Mouse (Mus musculus): ENCODE results near the gene Kcnab2. TPM values are rescaled to one million over a fixed set of nuclear protein-coding genes. Genes with fewer than 3 reads are reported as not detected.

The Kcnab2 gene
- total and polyA plus RNA-seq, 2 experiments from 2014 or later: 24.2 to 31.5 TPM

DNA sequence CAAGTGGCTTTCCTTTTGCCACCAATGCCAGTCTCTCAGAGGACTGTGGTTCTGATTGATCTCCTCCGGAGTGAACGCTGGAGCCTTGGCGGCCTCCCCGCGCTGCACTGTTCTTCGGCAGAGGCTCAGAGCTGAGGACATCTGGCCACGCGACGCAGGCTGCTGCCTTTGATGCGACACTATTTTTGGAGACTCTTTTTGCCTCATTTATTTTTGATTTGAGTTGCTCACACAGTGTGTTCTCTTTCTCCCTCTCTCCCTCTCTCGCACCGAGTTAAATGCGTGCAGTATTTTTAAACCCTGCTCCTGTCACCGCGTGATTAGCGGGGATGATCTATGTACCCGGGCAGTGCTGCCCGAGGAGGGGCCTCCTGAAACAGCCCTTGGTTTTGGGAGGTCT, 21.1 kb downstream of the Kcnab2 start:
- no peaks in the 10 kb centered on the region for H3K27me3 ChIP-seq (ENCODE audit: insufficient read depth, low read length)
- DNase-seq (peak; percentile 59), ATAC-seq (peak; percentile 53)
- H3K4me1 ChIP-seq (ENCODE audit: insufficient read depth): no peaks in the 10 kb centered on the region
- H3K9ac ChIP-seq: no peak overlapping the region
- H3K4me2 ChIP-seq (ENCODE audit: low read depth): no peak overlapping the region
- no peak overlapping the region for H3K4me3 ChIP-seq (ENCODE audit: low read depth, low read length)
- H3K27ac ChIP-seq (ENCODE audit: low read depth, low read length): peak overlapping the region; percentile 81
- H3K9me3 ChIP-seq (ENCODE audit: low read length): no peaks in the 10 kb centered on the region
- 63% methylated on average over 18 of the region's 18 CpGs for WGBS
- TF ChIP-seq CTCF (IDR thresholded peaks at IDR 0.05; ENCODE audit: low read depth): no peak
- H3K36me3 ChIP-seq (ENCODE audit: insufficient read depth): no peaks in the 10 kb centered on the region

DNA sequence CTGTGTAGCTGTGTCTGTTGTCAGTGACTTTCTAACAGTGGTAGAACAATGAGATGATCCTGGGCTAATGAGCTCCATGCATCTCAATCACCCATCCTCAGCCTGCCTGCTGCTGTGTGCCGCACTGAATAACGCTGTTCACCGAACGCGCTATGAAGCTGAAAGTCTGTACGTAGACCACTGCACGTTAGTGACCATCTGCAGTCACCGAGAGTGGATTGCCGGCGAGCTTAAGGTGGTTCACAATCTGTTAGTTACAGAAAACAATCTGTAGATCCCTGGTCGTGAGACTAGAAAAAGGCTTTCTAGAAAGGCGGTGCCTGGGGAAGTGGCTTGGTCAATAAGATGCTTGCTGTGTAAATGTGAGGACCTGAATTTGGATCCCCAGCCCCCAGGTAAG, 23.5 kb downstream of the Kcnab2 start:
- no peak overlapping the region for H3K27ac ChIP-seq (ENCODE audit: low read depth, low read length)
- H3K9me3 ChIP-seq (ENCODE audit: low read length): no peaks in the 10 kb centered on the region
- DNase-seq (no peak), ATAC-seq (no peak)
- H3K4me2 ChIP-seq (ENCODE audit: low read depth): no peak overlapping the region
- no peaks in the 10 kb centered on the region for H3K36me3 ChIP-seq (ENCODE audit: insufficient read depth)
- H3K4me1 ChIP-seq (ENCODE audit: insufficient read depth): no peaks in the 10 kb centered on the region
- no peak overlapping the region for H3K4me3 ChIP-seq (ENCODE audit: low read depth, low read length)
- H3K27me3 ChIP-seq (ENCODE audit: insufficient read depth, low read length): no peaks in the 10 kb centered on the region
- no peak overlapping the region for H3K9ac ChIP-seq
- WGBS: 76% methylated on average over 12 of the region's 12 CpGs
- no peak for TF ChIP-seq CTCF (IDR thresholded peaks at IDR 0.05; ENCODE audit: low read depth)

GRCm38 (mm10) chr4:152453079-152453478, 24.6 kb downstream of the Kcnab2 start:
- DNase-seq (peak; percentile 31), ATAC-seq (peak; percentile 58)
- H3K27ac ChIP-seq (ENCODE audit: low read depth, low read length): no peak overlapping the region
- H3K36me3 ChIP-seq (ENCODE audit: insufficient read depth): no peaks in the 10 kb centered on the region
- H3K4me2 ChIP-seq (ENCODE audit: low read depth): no peak overlapping the region
- 28% methylated on average over 10 of the region's 10 CpGs for WGBS
- H3K4me3 ChIP-seq (ENCODE audit: low read depth, low read length): no peak overlapping the region
- H3K4me1 ChIP-seq (ENCODE audit: insufficient read depth): no peaks in the 10 kb centered on the region
- H3K27me3 ChIP-seq (ENCODE audit: insufficient read depth, low read length): no peaks in the 10 kb centered on the region
- H3K9me3 ChIP-seq (ENCODE audit: low read length): no peaks in the 10 kb centered on the region
- no peak overlapping the region for H3K9ac ChIP-seq
- no peak for TF ChIP-seq CTCF (IDR thresholded peaks at IDR 0.05; ENCODE audit: low read depth)

DNA sequence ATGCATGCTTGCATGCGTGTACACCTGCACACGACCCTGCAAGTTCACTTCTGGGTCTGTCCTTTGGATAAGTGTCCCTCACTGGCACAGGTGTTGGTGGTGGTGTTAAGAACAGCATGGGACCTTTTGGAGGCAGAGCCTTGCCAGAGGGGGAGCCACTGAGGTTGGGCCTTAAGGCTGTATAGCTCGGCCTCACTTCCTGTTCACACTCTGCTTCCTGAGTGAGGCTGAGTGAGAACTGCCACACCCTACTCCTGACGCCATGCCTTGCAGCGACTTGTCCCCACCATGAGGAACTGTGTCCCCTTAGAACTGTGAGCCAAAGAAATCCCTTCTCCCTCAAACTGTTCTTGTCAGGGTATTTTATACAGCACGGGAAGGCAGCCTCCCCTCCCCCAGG, 26.3 kb downstream of the Kcnab2 start:
- no peaks in the 10 kb centered on the region for H3K36me3 ChIP-seq (ENCODE audit: insufficient read depth)
- no peak for DNase-seq
- H3K9me3 ChIP-seq (ENCODE audit: low read length): no peaks in the 10 kb centered on the region
- TF ChIP-seq CTCF (IDR thresholded peaks at IDR 0.05; ENCODE audit: low read depth): peak; percentile 11; the same call in 1 of the 2 replicates
- no peak overlapping the region for H3K4me3 ChIP-seq (ENCODE audit: low read depth, low read length)
- no peak overlapping the region for H3K4me2 ChIP-seq (ENCODE audit: low read depth)
- ATAC-seq: no peak
- H3K27ac ChIP-seq (ENCODE audit: low read depth, low read length): no peak overlapping the region
- no peaks in the 10 kb centered on the region for H3K4me1 ChIP-seq (ENCODE audit: insufficient read depth)
- H3K9ac ChIP-seq: no peak overlapping the region
- WGBS: 88% methylated on average over 6 of the region's 6 CpGs
- H3K27me3 ChIP-seq (ENCODE audit: insufficient read depth, low read length): no peaks in the 10 kb centered on the region

- Histone ChIP-seq H3K27ac (ENCODE audit: low read depth, low read length) (no peak overlapping the region), H3K36me3 (ENCODE audit: insufficient read depth) (no peaks in the 10 kb centered on the region), H3K27me3 (ENCODE audit: insufficient read depth, low read length) (no peaks in the 10 kb centered on the region), H3K4me1 (ENCODE audit: insufficient read depth) (no peaks in the 10 kb centered on the region), H3K9me3 (ENCODE audit: low read length) (no peaks in the 10 kb centered on the region), H3K4me3 (ENCODE audit: low read depth, low read length) (no peak overlapping the region), H3K4me2 (ENCODE audit: low read depth) (no peak overlapping the region), H3K9ac (no peak overlapping the region)
- no peak for ATAC-seq
- 71% methylated on average over 8 of the region's 8 CpGs for WGBS
- no peak for DNase-seq
- TF ChIP-seq CTCF (IDR thresholded peaks at IDR 0.05; ENCODE audit: low read depth): no peak
These were observed 29.0 kb downstream of the Kcnab2 start for GRCm38 (mm10) chr4:152448666-152449018.

GRCm38 (mm10) chr4:152447731-152448665, 29.7 kb downstream of the Kcnab2 start:
- Histone ChIP-seq H3K4me2 (ENCODE audit: low read depth) (no peak overlapping the region), H3K4me3 (ENCODE audit: low read depth, low read length) (no peak overlapping the region), H3K27me3 (ENCODE audit: insufficient read depth, low read length) (no peaks in the 10 kb centered on the region), H3K36me3 (ENCODE audit: insufficient read depth) (no peaks in the 10 kb centered on the region), H3K9ac (no peak overlapping the region), H3K4me1 (ENCODE audit: insufficient read depth) (no peaks in the 10 kb centered on the region), H3K9me3 (ENCODE audit: low read length) (no peaks in the 10 kb centered on the region), H3K27ac (ENCODE audit: low read depth, low read length) (no peak overlapping the region)
- WGBS: 85% methylated on average over 22 of the region's 22 CpGs
- DNase-seq: no peak
- ATAC-seq: no peak
- TF ChIP-seq CTCF (IDR thresholded peaks at IDR 0.05; ENCODE audit: low read depth): no peak

GRCm38 (mm10) chr4:152446178-152446577, 31.5 kb downstream of the Kcnab2 start:
- no peak for ATAC-seq
- no peak overlapping the region for H3K9ac ChIP-seq
- H3K36me3 ChIP-seq (ENCODE audit: insufficient read depth): no peaks in the 10 kb centered on the region
- 80% methylated on average over 10 of the region's 10 CpGs for WGBS
- no peak overlapping the region for H3K4me3 ChIP-seq (ENCODE audit: low read depth, low read length)
- no peaks in the 10 kb centered on the region for H3K9me3 ChIP-seq (ENCODE audit: low read length)
- no peaks in the 10 kb centered on the region for H3K4me1 ChIP-seq (ENCODE audit: insufficient read depth)
- H3K4me2 ChIP-seq (ENCODE audit: low read depth): no peak overlapping the region
- DNase-seq: no peak
- H3K27me3 ChIP-seq (ENCODE audit: insufficient read depth, low read length): no peaks in the 10 kb centered on the region
- TF ChIP-seq CTCF (IDR thresholded peaks at IDR 0.05; ENCODE audit: low read depth): no peak
- H3K27ac ChIP-seq (ENCODE audit: low read depth, low read length): no peak overlapping the region

Data from forebrain, postnatal 0 days (tissue).